Mouse (Mus musculus): ENCODE measurements around the gene Olfr195. TPM values are rescaled to one million over a fixed set of nuclear protein-coding genes. Genes with fewer than 3 reads are reported as not detected.
"Not testable (repeated sequence)": the region's sequence is repeated elsewhere in the genome, so short reads cannot be mapped to it uniquely, and the experiment has no call there.

The Olfr195 gene
- total RNA-seq (2015; ENCODE audit: low replicate concordance): not detected in 2 replicates
- not detected in 2 replicates for total RNA-seq (2017; ENCODE audit: low replicate concordance)

GRCm38 (mm10) chr16:59146746-59147145 is at the start of gene Olfr195:
Olfr195 (plus strand) TSS chr16:59147046.
- ATAC-seq (replicated peaks; ENCODE audit: low FRiP score, poor library complexity, severe bottlenecking): no peak

GRCm38 (mm10) chr16:59105312-59105711 is 41.5 kb upstream of the Olfr195 start:
- ATAC-seq (replicated peaks; ENCODE audit: low FRiP score, poor library complexity, severe bottlenecking): no peak

GRCm38 (mm10) chr16:59108522-59108921 is 38.3 kb upstream of the Olfr195 start:
- ATAC-seq (replicated peaks; ENCODE audit: low FRiP score, poor library complexity, severe bottlenecking): not testable (repeated sequence)

- no peak for ATAC-seq (replicated peaks; ENCODE audit: low FRiP score, poor library complexity, severe bottlenecking)
These were observed 35.1 kb upstream of the Olfr195 start, which contains the start of gene Olfr193 for GRCm38 (mm10) chr16:59111781-59112180. Olfr193 (minus strand) TSS chr16:59111881.

GRCm38 (mm10) chr16:59120969-59121368 is 25.9 kb upstream of the Olfr195 start, which contains the start of gene Olfr194:
Olfr194 (minus strand) TSS chr16:59121069.
- ATAC-seq (replicated peaks; ENCODE audit: low FRiP score, poor library complexity, severe bottlenecking): no peak

GRCm38 (mm10) chr16:59130740-59131139 is 16.1 kb upstream of the Olfr195 start:
- no peak for ATAC-seq (replicated peaks; ENCODE audit: low FRiP score, poor library complexity, severe bottlenecking)

GRCm38 (mm10) chr16:59141105-59141504 is 5.7 kb upstream of the Olfr195 start:
- ATAC-seq (replicated peaks; ENCODE audit: low FRiP score, poor library complexity, severe bottlenecking): no peak

- ATAC-seq (replicated peaks; ENCODE audit: low FRiP score, poor library complexity, severe bottlenecking): no peak
These were observed 5.2 kb downstream of the Olfr195 start for GRCm38 (mm10) chr16:59151996-59152395.

- ATAC-seq (replicated peaks; ENCODE audit: low FRiP score, poor library complexity, severe bottlenecking): no peak
These were observed 23.5 kb downstream of the Olfr195 start, which contains the start of gene Olfr196 for GRCm38 (mm10) chr16:59170354-59170753. Olfr196 (minus strand) TSS chr16:59170454.

Other genes with a start within 250 kb of the Olfr195 start
- not detected in 2 replicates for gene Olfr181, start 218.3 kb upstream of the Olfr195 start, total RNA-seq (2015; ENCODE audit: low replicate concordance)
- gene Olfr181, start 218.3 kb upstream of the Olfr195 start, total RNA-seq (2017; ENCODE audit: low replicate concordance): not detected in 2 replicates
- gene Olfr180, start 217.7 kb upstream of the Olfr195 start, total RNA-seq (2015; ENCODE audit: low replicate concordance): not detected in 2 replicates
- not detected in 2 replicates for gene Olfr180, start 217.7 kb upstream of the Olfr195 start, total RNA-seq (2017; ENCODE audit: low replicate concordance)
- gene Olfr183, start 151.7 kb upstream of the Olfr195 start, total RNA-seq (2015; ENCODE audit: low replicate concordance): not detected in 2 replicates
- not detected in 2 replicates for gene Olfr183, start 151.7 kb upstream of the Olfr195 start, total RNA-seq (2017; ENCODE audit: low replicate concordance)
- gene Olfr186, start 116.8 kb upstream of the Olfr195 start, total RNA-seq (2015; ENCODE audit: low replicate concordance): not detected in 2 replicates
- not detected in 2 replicates for gene Olfr186, start 116.8 kb upstream of the Olfr195 start, total RNA-seq (2017; ENCODE audit: low replicate concordance)
- not detected in 2 replicates for gene Olfr187, start 107.3 kb upstream of the Olfr195 start, total RNA-seq (2015; ENCODE audit: low replicate concordance)
- not detected in 2 replicates for gene Olfr187, start 107.3 kb upstream of the Olfr195 start, total RNA-seq (2017; ENCODE audit: low replicate concordance)
- gene Olfr190, start 69.0 kb upstream of the Olfr195 start, total RNA-seq (2015; ENCODE audit: low replicate concordance): not detected in 2 replicates
- gene Olfr190, start 69.0 kb upstream of the Olfr195 start, total RNA-seq (2017; ENCODE audit: low replicate concordance): under 0.01 TPM in 1 of 2 replicates, not detected in the other
- gene Olfr191, start 57.2 kb upstream of the Olfr195 start, total RNA-seq (2015; ENCODE audit: low replicate concordance): not detected in 2 replicates
- gene Olfr191, start 57.2 kb upstream of the Olfr195 start, total RNA-seq (2017; ENCODE audit: low replicate concordance): not detected in 2 replicates
- gene Olfr193, start 35.2 kb upstream of the Olfr195 start, total RNA-seq (2015; ENCODE audit: low replicate concordance): not detected in 2 replicates
- not detected in 2 replicates for gene Olfr193, start 35.2 kb upstream of the Olfr195 start, total RNA-seq (2017; ENCODE audit: low replicate concordance)
- gene Olfr194, start 26.0 kb upstream of the Olfr195 start, total RNA-seq (2015; ENCODE audit: low replicate concordance): not detected in 2 replicates
- not detected in 2 replicates for gene Olfr194, start 26.0 kb upstream of the Olfr195 start, total RNA-seq (2017; ENCODE audit: low replicate concordance)
- not detected in 2 replicates for gene Olfr196, start 23.4 kb downstream of the Olfr195 start, total RNA-seq (2015; ENCODE audit: low replicate concordance)
- 0.28 TPM in 1 of 2 replicates, not detected in the other for gene Olfr196, start 23.4 kb downstream of the Olfr195 start, total RNA-seq (2017; ENCODE audit: low replicate concordance)
- gene Olfr198, start 56.5 kb downstream of the Olfr195 start, total RNA-seq (2015; ENCODE audit: low replicate concordance): not detected in 2 replicates
- gene Olfr198, start 56.5 kb downstream of the Olfr195 start, total RNA-seq (2017; ENCODE audit: low replicate concordance): not detected in 2 replicates
- gene Olfr199, start 72.7 kb downstream of the Olfr195 start, total RNA-seq (2015; ENCODE audit: low replicate concordance): not detected in 2 replicates
- gene Olfr199, start 72.7 kb downstream of the Olfr195 start, total RNA-seq (2017; ENCODE audit: low replicate concordance): not detected in 2 replicates
- gene Olfr201, start 125.6 kb downstream of the Olfr195 start, total RNA-seq (2015; ENCODE audit: low replicate concordance): not detected in 2 replicates
- gene Olfr201, start 125.6 kb downstream of the Olfr195 start, total RNA-seq (2017; ENCODE audit: low replicate concordance): not detected in 2 replicates
- gene Olfr202, start 139.7 kb downstream of the Olfr195 start, total RNA-seq (2015; ENCODE audit: low replicate concordance): not detected in 2 replicates
- not detected in 2 replicates for gene Olfr202, start 139.7 kb downstream of the Olfr195 start, total RNA-seq (2017; ENCODE audit: low replicate concordance)
- gene Olfr203, start 151.8 kb downstream of the Olfr195 start, total RNA-seq (2015; ENCODE audit: low replicate concordance): not detected in 2 replicates
- not detected in 2 replicates for gene Olfr203, start 151.8 kb downstream of the Olfr195 start, total RNA-seq (2017; ENCODE audit: low replicate concordance)
- not detected in 2 replicates for gene Olfr204, start 171.2 kb downstream of the Olfr195 start, total RNA-seq (2015; ENCODE audit: low replicate concordance)
- not detected in 2 replicates for gene Olfr204, start 171.2 kb downstream of the Olfr195 start, total RNA-seq (2017; ENCODE audit: low replicate concordance)
- not detected in 2 replicates for gene Olfr205, start 184.1 kb downstream of the Olfr195 start, total RNA-seq (2015; ENCODE audit: low replicate concordance)
- not detected in 2 replicates for gene Olfr205, start 184.1 kb downstream of the Olfr195 start, total RNA-seq (2017; ENCODE audit: low replicate concordance)
- not detected in 2 replicates for gene Olfr206, start 202.2 kb downstream of the Olfr195 start, total RNA-seq (2015; ENCODE audit: low replicate concordance)
- not detected in 2 replicates for gene Olfr206, start 202.2 kb downstream of the Olfr195 start, total RNA-seq (2017; ENCODE audit: low replicate concordance)
- gene Olfr209, start 216.9 kb downstream of the Olfr195 start, total RNA-seq (2015; ENCODE audit: low replicate concordance): not detected in 2 replicates
- gene Olfr209, start 216.9 kb downstream of the Olfr195 start, total RNA-seq (2017; ENCODE audit: low replicate concordance): not detected in 2 replicates

Measured in erythroblast, adult 5-6 weeks (primary cell).